Mouse (Mus musculus): ENCODE measurements around the gene Slc44a4.
"Not testable (repeated sequence)": the region's sequence is repeated elsewhere in the genome, so short reads cannot be mapped to it uniquely, and the experiment has no call there.

Gene Slc44a4

DNA sequence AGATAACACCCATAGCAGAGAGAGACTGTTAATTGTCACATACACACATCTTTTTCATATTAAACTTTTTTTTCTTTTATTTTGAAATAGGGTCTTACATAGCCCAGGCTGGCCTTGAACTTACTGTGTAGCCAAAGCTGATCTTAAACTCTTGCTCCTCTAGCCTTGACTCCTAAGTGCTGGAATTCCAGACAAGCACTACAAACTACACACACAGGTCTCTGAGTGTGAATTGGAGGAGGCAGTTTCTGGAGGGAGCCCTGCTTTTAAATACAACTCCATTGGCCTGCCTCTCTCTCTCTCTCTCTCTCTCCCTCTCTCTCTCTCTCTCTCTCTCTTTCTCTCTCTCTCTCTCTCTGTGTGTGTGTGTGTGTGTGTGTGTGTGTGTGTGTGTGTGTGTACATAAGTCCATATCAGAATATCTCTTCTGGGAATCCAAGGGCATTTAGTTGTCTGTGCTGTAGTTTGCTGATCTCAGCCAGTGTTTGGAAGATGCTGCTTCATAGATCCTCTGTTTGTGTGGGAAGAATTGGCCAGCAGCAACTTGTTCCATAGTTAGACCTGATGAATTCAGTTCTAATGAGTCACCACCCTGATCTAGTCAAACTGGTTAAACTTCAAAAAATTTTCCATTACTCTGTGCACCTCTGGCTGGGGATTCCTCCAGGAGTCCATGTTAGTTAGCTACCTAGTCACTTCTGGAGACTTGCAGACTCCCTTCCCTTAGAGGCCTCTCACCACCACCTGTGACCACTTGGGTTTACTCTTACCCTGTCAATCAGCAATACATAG, 46.6 kb downstream of the Slc44a4 start:
- no peak for DNase-seq (ENCODE audit: extremely low spot score, low spot score)

DNA sequence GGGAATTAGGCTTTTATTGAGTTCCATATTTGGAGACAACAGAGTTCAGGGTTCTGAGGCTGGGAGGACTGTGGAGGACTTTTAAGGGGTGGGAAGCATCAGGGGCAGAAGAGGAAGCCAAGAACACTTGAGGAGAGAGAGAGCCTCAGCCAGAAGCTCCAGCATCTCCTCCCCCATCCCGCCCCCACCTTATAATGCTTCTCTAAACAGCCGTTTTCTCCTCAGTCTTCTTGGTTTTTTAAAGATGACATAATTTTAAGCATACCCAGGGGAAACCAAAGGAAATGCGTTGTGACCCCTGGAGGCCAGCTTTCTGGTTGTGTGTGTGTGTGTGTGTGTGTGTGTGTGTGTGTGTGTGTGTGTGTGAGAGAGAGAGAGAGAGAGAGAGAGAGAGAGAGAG, 47.9 kb downstream of the Slc44a4 start:
- DNase-seq (ENCODE audit: extremely low spot score, low spot score) = no peak

DNA sequence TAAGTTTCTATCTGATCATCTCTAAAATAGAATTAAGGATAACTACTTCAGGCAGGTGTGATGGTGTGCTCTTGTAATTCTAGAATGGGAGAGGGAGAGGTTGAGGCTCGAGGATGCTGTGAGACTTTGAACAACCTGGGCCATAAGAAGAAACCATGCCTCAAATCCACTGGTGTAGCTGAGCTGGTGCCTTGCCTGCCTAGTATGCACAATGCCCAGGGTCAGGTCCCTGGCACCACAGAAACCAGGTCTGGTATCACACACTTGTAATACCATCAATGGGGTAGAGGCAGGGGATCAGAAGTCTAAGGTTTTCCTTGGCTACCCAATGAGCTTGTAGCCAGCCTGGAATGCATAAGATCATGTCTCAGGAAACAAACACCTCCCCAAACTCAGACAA, 48.6 kb downstream of the Slc44a4 start:
- DNase-seq (ENCODE audit: extremely low spot score, low spot score) = no peak

DNA sequence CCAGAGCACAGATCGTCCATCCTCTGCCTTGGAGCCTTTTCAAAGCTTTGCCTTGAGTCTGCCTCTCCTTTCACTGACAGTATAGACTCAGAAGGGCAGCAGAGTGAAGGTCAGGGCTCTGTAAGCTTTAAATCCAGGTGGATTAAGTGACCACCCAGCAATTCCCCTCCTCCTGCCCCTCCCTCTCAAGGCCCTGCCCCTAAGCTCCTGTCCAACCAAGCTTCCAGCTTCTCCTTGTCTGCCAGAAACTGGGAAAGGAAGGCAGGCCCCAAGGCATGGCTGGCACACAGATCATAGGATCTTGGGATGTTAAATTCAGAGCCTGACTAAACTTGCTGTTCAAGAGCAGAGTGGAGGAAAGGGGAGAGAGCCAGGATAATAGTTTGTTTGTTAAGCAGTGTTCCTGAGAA, 50.4 kb downstream of the Slc44a4 start:
- DNase-seq (ENCODE audit: extremely low spot score, low spot score) = no peak

DNA sequence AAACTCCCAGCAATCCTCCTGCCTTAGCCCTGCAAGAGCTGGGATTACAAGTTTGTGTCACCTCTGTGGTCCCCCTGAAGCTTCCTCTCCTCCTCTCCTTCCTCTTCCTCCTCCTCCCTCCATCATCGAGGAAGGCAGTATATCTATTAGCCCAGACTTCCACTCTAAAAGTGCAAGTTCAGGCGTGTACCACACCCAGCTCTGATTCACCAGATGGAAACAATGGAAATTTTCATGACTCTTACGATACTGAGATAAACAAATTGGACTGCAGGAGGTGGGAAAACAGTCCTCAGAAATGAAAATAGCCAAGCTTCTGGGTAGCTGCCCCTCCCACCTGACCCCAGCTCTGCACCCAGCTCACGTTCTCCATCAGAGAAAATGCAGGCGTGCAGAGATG, 51.4 kb downstream of the Slc44a4 start:
- DNase-seq (ENCODE audit: extremely low spot score, low spot score) = no peak

DNA sequence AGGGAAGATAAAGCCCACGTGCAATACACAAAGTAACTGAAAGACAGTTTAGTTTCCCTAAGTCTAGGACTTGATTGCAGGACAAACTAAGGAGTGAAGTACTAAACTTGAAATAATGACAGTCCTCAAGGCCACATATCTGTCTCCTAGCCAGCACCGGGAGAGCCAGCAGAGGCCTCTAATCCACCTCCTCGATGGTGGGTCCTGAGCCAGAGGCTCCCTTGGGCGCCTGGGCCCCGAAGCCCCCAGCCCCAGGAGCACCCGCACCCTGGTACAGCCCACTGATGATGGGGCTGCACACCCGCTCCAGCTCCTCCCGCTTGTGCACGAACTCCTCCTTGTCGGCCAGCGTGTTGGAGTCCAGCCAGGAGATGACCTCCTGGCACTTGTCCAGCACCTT, 55.6 kb downstream of the Slc44a4 start, which contains the start of gene Gm20481:
TSS of gene Gm20481 (plus strand) at position 91 of the 400 bp plus-strand sequence.
- not testable (repeated sequence) for DNase-seq (ENCODE audit: extremely low spot score, low spot score)

DNA sequence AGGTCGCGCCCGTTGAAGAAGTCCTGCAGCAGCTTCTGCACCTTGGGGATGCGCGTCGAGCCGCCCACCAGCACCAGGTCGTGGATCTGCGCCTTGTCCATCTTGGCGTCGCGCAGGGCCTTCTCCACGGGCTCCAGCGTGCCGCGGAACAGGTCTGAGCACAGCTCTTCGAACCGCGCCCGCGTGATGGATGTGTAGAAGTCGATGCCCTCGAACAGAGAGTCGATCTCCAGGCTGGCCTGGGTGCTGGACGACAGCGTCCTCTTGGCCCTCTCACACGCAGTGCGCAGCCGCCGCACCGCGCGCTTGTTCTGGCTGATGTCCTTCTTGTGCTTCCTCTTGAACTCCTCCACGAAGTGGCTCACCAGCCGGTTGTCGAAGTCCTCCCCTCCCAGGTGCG, 56.6 kb downstream of the Slc44a4 start:
- not testable (repeated sequence) for DNase-seq (ENCODE audit: extremely low spot score, low spot score)

DNA sequence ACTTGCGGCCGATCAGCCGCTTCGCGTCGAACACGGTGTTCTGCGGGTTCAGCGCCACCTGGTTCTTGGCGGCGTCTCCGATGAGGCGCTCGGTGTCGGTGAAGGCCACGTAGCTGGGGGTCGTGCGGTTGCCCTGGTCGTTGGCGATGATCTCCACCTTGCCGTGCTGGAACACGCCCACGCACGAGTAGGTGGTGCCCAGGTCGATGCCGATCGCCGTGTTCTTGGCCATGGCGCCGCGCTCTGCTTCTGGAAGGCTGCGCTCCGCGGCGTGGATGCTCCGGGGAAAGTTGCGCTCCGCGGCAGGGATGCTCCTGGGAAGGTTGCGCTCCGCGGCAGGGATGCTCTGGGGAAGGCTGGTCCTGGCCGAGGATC, 57.4 kb downstream of the Slc44a4 start:
- DNase-seq (ENCODE audit: extremely low spot score, low spot score) = not testable (repeated sequence)

DNA sequence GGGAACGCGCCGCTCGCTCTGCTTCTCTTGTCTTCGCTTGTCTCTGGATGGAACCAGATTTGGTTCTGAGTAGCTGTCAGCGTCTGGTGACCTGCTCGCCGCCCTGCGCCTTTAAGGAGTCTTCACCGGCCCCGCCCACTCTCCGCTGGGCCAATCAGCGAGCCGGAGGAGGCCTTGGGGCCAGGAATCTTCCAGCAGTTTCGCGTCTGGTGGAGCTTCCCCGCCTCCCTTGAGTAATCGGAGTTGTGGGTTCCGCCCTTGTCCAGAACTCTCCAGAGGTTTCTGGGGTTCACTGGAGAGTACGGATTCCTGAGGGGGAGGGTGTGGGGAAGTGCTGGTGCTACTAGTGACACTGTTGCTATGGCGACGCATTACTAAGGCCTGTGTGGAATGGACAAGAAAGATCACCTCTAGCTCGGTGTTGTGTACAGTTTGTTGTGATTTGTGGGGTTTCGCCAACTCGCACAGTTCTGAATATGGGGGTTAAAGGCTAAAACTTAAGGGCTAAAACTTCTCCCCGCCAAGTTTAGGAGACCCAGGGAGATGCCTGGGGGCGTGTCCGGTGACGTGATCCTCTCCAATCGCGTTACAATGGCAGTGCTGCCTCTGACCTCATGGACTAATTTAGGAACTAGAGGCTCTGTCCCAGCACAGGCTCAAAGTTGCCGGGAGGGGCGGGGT, 57.9 kb downstream of the Slc44a4 start, which contains the start of the genes Hspa1a and Hspa1l:
TSS of gene Hspa1a (minus strand) at position 88 of the 681 bp plus-strand sequence.
TSS of gene Hspa1l (plus strand) at position 635 of the 681 bp plus-strand sequence.
- peak; percentile 75 for DNase-seq (ENCODE audit: extremely low spot score, low spot score)

DNA sequence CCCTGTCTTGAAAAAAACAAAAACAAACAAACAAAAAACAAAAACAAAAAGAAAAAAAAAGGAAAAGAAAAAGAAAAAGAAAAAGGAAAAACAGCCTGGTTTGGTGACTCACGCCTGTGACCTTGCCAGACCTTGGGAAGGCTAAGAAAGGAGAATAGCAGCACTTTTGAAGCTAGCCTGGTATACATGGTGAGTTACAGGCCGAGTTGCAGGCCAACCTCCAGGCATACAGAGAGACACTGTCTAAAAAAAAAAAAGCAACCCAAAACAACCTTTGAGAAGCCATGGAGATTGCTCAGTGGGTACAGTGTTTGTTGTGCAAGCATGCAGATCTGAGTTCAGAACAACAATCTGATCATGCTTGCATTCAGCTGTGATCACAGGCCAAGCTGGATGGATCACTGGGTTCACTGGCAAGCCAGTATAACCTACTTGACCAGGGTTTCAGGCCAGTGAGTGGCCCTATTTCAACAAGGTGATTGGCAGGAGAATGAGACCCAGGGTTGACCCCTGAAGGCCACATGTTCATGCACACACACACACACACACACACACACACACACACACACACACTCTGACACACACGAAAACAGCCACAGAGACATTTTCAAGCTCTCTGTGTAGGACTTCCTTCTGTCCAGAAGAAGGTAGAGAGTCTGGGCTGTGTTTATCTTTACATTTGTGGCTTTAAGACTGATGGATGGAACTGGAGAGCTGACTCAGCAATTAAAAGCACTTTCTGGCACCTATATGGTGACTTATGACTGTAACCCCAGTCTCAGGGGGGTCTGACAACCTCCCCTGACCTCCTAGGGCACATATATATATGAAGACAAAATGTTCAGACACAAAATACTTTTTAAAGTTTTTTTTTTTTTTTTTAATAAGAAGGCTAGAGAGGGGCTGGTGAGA, 61.6 kb downstream of the Slc44a4 start:
- no peak for DNase-seq (ENCODE audit: extremely low spot score, low spot score)

DNA sequence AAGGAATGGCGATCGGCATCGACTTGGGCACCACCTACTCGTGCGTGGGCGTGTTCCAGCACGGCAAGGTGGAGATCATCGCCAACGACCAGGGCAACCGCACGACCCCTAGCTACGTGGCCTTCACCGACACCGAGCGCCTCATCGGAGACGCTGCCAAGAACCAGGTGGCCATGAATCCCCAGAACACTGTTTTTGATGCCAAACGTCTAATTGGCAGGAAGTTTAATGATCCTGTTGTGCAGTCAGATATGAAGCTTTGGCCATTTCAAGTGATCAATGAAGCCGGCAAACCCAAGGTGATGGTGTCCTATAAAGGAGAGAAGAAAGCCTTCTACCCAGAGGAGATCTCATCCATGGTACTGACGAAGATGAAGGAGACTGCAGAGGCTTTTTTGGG, 62.7 kb downstream of the Slc44a4 start:
- DNase-seq (ENCODE audit: extremely low spot score, low spot score) = no peak

DNA sequence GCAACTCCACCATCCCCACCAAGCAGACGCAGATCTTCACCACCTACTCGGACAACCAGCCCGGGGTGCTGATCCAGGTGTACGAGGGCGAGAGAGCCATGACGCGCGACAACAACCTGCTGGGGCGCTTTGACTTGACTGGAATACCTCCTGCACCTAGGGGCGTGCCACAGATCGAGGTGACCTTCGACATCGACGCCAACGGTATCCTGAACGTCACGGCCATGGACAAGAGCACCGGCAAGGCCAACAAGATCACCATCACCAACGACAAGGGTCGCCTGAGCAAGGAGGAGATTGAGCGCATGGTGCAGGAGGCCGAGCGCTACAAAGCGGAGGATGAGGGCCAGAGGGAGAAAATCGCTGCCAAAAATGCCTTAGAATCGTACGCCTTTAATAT, 64.0 kb downstream of the Slc44a4 start:
- no peak for DNase-seq (ENCODE audit: extremely low spot score, low spot score)

DNA sequence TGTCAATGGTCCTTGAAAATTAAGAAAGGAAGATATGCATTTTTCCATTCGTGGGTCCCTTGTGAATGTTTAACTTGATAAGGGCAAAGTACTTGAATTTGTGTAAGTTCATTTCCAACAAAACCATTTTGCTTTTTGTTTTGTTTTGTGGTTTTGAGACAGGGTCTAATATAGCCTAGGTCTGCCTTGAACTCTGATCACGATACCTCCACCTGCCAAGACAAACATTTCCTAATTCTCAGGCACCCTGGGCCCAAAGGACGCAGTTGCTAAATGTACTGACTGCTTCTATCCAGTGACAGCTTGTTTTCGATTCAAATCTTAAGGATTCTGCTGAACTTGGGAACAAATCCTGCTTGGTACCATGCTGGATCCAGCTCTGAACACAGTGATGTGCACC, 65.4 kb downstream of the Slc44a4 start:
- DNase-seq (ENCODE audit: extremely low spot score, low spot score) = no peak

All from neural tube, embryonic 10.5 days (tissue).